Mouse (Mus musculus): Measurements from ENCODE around the gene Gm47996. TPM values are rescaled to one million over a fixed set of nuclear protein-coding genes. Genes with fewer than 3 reads are reported as not detected.

Gene Gm47996
- total RNA-seq, 2 experiments from 2014 or later: not detected

- no peak for DNase-seq (ENCODE audit: extremely low spot score in 1 of 2, low spot score in 1 of 2)
These were observed 34.1 kb downstream of the Gm47996 start for GRCm38 (mm10) chr1:151244013-151244412.

- DNase-seq (ENCODE audit: extremely low spot score in 1 of 2, low spot score in 1 of 2): no peak
These were observed 34.8 kb downstream of the Gm47996 start for GRCm38 (mm10) chr1:151244761-151245160.

- no peak for DNase-seq (ENCODE audit: extremely low spot score in 1 of 2, low spot score in 1 of 2)
These were observed 35.2 kb downstream of the Gm47996 start for GRCm38 (mm10) chr1:151245165-151245564.

- DNase-seq (ENCODE audit: extremely low spot score in 1 of 2, low spot score in 1 of 2): no peak
These were observed 35.9 kb downstream of the Gm47996 start for GRCm38 (mm10) chr1:151245846-151246245.

GRCm38 (mm10) chr1:151250109-151250508 is 40.2 kb downstream of the Gm47996 start:
- no peak for DNase-seq (ENCODE audit: extremely low spot score in 1 of 2, low spot score in 1 of 2)

- DNase-seq (ENCODE audit: extremely low spot score in 1 of 2, low spot score in 1 of 2): no peak
These were observed 40.7 kb downstream of the Gm47996 start for GRCm38 (mm10) chr1:151250529-151251193.

GRCm38 (mm10) chr1:151251194-151252010 is 41.5 kb downstream of the Gm47996 start:
- DNase-seq (ENCODE audit: extremely low spot score in 1 of 2, low spot score in 1 of 2): no peak

GRCm38 (mm10) chr1:151255422-151255821 is 45.5 kb downstream of the Gm47996 start:
- no peak for DNase-seq (ENCODE audit: extremely low spot score in 1 of 2, low spot score in 1 of 2)

GRCm38 (mm10) chr1:151258090-151258954 is 48.4 kb downstream of the Gm47996 start:
- no peak for DNase-seq (ENCODE audit: extremely low spot score in 1 of 2, low spot score in 1 of 2)

GRCm38 (mm10) chr1:151259061-151259460 is 49.1 kb downstream of the Gm47996 start:
- DNase-seq (ENCODE audit: extremely low spot score in 1 of 2, low spot score in 1 of 2): no peak

Other genes starting within 250 kb of the Gm47996 start
- 1 to 10 TPM; 2.9 to 3.8 TPM for gene Hmcn1, start 216.7 kb upstream of the Gm47996 start, total RNA-seq (2021)
- not detected for gene Gm47985, start 27.6 kb upstream of the Gm47996 start, total RNA-seq (2021)
- gene Gm8947, start 17.8 kb upstream of the Gm47996 start, total RNA-seq (2021): not detected
- gene Gm47995, start 11.7 kb upstream of the Gm47996 start, total RNA-seq (2021): not detected
- not detected for gene 3110040M04Rik, start 6.0 kb upstream of the Gm47996 start, total RNA-seq (2021)
- gene Ivns1abp, start 134.3 kb downstream of the Gm47996 start, total RNA-seq (2021): 10 to 100 TPM; 86.8 to 99.2 TPM
- gene Swt1, start 218.3 kb downstream of the Gm47996 start, total RNA-seq (2021): 10 to 100 TPM; 11.8 to 12.3 TPM
- 10 to 100 TPM; 31.1 to 32.4 TPM for gene Trmt1l, start 218.4 kb downstream of the Gm47996 start, total RNA-seq (2021)